Mouse (Mus musculus): ENCODE data around the gene Rasal1. TPM values are rescaled to one million over a fixed set of nuclear protein-coding genes. Genes with fewer than 3 reads are reported as not detected.

The Rasal1 gene
- polyA plus RNA-seq, 1 experiment: not detected

DNA sequence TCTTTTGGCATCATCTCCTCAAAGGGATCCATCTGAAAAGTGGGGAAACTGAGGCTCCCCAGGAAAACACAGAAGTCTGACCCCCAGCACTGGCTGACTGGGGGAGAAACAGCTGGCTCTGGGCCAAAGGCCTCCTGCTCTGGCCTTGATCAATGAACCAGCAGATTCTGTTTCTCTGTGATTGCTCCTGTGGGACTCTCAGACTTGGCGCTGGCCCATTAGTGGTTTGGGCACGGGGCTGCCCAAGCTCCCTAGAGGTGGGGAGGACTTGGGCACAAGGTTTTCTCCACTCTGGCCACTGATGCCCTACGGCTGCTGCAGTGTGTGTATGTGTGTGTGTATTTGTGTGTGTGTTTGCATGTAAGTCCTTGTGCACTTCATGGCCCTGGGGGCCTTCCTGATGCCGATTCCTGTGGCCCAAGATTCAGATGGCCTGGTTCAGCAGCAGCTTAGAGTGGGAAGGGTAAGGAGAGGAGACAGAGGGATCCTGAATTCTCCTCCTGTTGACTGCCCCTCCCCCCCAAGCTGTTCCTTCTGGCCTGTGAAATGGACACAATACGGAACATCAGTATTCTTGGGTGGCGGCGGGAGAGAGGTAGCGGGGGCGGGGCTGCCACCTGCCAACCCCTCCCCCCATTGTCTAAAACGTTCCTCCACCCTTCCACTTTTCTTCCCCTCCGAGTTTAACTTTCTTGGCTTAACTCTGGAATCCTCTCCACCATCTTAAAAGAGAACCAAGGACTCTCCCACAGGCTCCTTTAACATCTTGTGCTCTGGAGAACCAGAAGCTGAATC lies 52.6 kb downstream of the Rasal1 start:
- Histone ChIP-seq H3K4me3 (ENCODE audit: insufficient read depth, low read depth, low read length) (no peak overlapping the region), H3K4me1 (ENCODE audit: control insufficient read depth, insufficient read depth, low read length) (peaks cover 63% of the 10 kb centered on the region), H3K27ac (ENCODE audit: insufficient read depth, low read depth, low read length) (no peak overlapping the region)
- no peak for TF ChIP-seq POLR2A (IDR thresholded peaks at IDR 0.05; ENCODE audit: insufficient read depth, low read depth, low read length)
- WGBS: 62% methylated on average over 11 of the region's 11 CpGs

DNA sequence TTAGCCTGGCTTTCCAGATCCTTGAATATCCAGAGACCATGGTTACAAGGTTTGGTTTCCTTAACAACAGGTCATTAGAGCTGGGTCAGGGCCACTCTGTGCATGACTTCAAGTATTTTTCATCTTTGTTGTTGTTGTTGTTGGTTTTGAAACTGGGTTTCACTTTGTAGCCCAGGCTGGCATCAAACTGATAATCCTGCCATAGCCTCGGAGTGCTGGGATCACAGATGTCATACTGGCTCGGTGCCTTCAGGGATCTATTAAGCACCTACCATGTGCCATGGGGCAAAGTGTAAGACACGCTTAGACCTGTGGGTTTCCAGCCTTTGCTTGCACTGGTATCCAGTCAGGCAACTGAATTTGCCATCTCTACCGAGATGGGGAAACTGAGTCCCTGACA lies 53.8 kb downstream of the Rasal1 start:
- TF ChIP-seq POLR2A (IDR thresholded peaks at IDR 0.05; ENCODE audit: insufficient read depth, low read depth, low read length): no peak
- no peak for TF ChIP-seq CTCF (IDR thresholded peaks at IDR 0.05; ENCODE audit: insufficient read depth, low read depth, low read length)
- WGBS: 77% methylated on average over 4 of the region's 4 CpGs
- Histone ChIP-seq H3K4me3 (ENCODE audit: insufficient read depth, low read depth, low read length) (no peak overlapping the region), H3K4me1 (ENCODE audit: control insufficient read depth, insufficient read depth, low read length) (peaks cover 66% of the 10 kb centered on the region), H3K27ac (ENCODE audit: insufficient read depth, low read depth, low read length) (no peak overlapping the region)

DNA sequence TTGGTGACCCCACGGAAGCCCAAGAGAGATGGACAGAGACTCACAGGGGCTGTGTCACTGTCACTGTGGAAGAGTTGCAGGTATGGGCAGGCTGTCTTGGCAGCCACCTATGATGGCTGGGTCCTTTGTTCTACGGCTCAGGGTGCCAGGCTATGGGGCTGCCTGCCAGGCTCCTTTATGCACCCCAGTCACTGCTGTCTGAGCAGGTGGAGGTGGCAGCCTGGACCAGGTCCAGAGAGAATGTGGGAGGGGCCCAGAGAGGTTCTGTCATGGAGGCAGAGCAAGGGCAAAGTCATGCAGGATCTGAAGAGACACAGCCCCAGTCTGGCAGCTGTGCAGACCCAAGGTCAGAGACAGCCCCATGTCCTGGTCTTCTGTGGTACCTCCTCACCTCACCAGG lies 54.4 kb downstream of the Rasal1 start:
- no peak overlapping the region for H3K4me3 ChIP-seq (ENCODE audit: insufficient read depth, low read depth, low read length)
- H3K4me1 ChIP-seq (ENCODE audit: control insufficient read depth, insufficient read depth, low read length): peaks cover 66% of the 10 kb centered on the region
- TF ChIP-seq CTCF (IDR thresholded peaks at IDR 0.05; ENCODE audit: insufficient read depth, low read depth, low read length): no peak
- TF ChIP-seq POLR2A (IDR thresholded peaks at IDR 0.05; ENCODE audit: insufficient read depth, low read depth, low read length): no peak
- WGBS: 83% methylated on average over 2 of the region's 2 CpGs
- H3K27ac ChIP-seq (ENCODE audit: insufficient read depth, low read depth, low read length): no peak overlapping the region; the same call in 1 of the 2 replicates

DNA sequence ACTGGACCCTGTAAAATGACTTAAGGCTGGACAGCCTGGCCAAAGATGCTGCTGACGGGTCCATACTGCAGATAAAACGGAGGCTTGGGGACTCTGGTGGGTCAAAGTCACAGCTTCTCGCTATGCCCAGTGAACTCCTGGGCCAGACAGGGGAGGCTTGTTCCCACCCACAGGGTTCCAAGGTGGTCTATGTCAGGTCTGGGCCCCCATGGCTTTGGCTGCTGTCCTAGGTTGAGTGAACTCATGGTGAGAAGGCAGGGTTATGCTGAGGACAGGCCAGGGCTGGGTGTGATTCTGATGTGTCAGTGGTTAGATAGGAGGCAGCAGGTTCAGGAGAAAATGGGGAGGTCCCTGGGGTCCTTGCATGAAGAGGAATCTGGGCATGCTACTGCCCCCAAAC lies 55.0 kb downstream of the Rasal1 start:
- TF ChIP-seq POLR2A (IDR thresholded peaks at IDR 0.05; ENCODE audit: insufficient read depth, low read depth, low read length) (no peak), CTCF (IDR thresholded peaks at IDR 0.05; ENCODE audit: insufficient read depth, low read depth, low read length) (no peak)
- Histone ChIP-seq H3K27ac (ENCODE audit: insufficient read depth, low read depth, low read length) (no peak overlapping the region), H3K4me1 (ENCODE audit: control insufficient read depth, insufficient read depth, low read length) (peaks cover 60% of the 10 kb centered on the region), H3K4me3 (ENCODE audit: insufficient read depth, low read depth, low read length) (no peak overlapping the region)
- WGBS: 89% methylated on average over 3 of the region's 3 CpGs

DNA sequence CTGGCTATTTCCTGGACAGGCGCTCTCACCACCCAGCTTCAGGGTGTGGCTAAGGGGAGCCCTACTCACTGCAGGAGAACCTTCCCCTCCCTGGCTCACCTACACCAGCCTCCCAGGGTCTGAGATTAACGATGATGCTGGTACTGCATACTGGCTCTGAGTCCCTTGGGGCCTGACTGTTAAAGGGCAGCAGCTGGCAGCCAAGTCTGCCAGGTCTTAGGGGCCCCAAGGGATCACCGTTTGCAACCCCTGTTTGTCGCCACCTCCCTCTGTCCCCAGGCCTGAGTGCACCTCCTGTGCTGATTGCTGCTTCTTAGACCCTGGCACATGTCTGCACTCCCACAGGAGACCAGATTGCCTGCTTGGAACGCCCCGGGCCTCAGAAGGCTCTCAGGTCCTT lies 55.8 kb downstream of the Rasal1 start:
- Histone ChIP-seq H3K27ac (ENCODE audit: insufficient read depth, low read depth, low read length) (no peak overlapping the region), H3K4me1 (ENCODE audit: control insufficient read depth, insufficient read depth, low read length) (peaks cover 57% of the 10 kb centered on the region), H3K4me3 (ENCODE audit: insufficient read depth, low read depth, low read length) (no peak overlapping the region)
- 61% methylated on average over 6 of the region's 6 CpGs for WGBS
- TF ChIP-seq CTCF (IDR thresholded peaks at IDR 0.05; ENCODE audit: insufficient read depth, low read depth, low read length) (no peak), POLR2A (IDR thresholded peaks at IDR 0.05; ENCODE audit: insufficient read depth, low read depth, low read length) (no peak)

DNA sequence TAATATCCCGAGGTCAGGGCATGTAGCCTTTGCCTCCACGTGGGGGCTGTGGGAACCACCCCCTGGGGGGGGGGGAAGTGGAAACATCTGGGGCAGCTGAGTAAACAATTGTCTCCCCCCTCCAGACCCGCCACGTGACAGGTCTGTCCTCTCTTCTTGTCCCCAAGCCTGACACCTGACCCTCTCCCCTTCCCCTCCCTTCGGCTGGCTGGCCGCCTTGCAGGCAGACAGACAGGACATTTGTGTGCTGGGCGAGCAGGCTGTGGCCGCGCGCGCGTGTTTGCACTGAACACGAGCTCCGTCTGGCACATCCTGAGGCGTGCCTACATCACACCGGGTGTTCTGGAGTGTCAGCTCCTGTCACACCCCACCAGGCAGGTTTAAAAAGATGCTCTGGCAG lies 57.9 kb downstream of the Rasal1 start:
- WGBS: 18% methylated on average over 16 of the region's 16 CpGs
- H3K4me3 ChIP-seq (ENCODE audit: insufficient read depth, low read depth, low read length): no peak overlapping the region; the same call in 1 of the 2 replicates
- no peak for TF ChIP-seq CTCF (IDR thresholded peaks at IDR 0.05; ENCODE audit: insufficient read depth, low read depth, low read length)
- no peak for TF ChIP-seq POLR2A (IDR thresholded peaks at IDR 0.05; ENCODE audit: insufficient read depth, low read depth, low read length)
- H3K4me1 ChIP-seq (ENCODE audit: control insufficient read depth, insufficient read depth, low read length): peaks cover 43% of the 10 kb centered on the region
- no peak overlapping the region for H3K27ac ChIP-seq (ENCODE audit: insufficient read depth, low read depth, low read length)

DNA sequence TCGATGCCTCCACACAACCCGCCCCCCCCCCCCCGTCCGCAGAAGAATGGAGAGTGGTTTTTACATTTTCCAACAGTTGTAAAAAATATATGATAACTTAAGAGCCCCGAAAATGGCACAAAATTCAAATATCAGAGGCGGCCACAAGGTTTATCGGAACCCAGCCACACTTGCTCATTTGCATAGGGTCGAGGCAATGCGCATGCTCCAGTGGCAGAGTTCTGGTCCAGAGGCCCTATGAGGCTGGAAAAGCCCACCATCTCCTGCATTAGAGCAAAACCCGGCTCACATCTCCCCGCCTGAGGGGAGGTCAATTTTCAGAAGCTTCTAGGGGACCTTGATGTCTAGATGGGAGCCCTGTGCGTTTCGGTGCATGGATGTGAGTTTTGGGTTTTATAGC lies 58.4 kb downstream of the Rasal1 start:
- WGBS: 46% methylated on average over 13 of the region's 13 CpGs
- Histone ChIP-seq H3K4me3 (ENCODE audit: insufficient read depth, low read depth, low read length) (no peak overlapping the region), H3K27ac (ENCODE audit: insufficient read depth, low read depth, low read length) (no peak overlapping the region), H3K4me1 (ENCODE audit: control insufficient read depth, insufficient read depth, low read length) (peaks cover 45% of the 10 kb centered on the region)
- TF ChIP-seq CTCF (IDR thresholded peaks at IDR 0.05; ENCODE audit: insufficient read depth, low read depth, low read length) (no peak), POLR2A (IDR thresholded peaks at IDR 0.05; ENCODE audit: insufficient read depth, low read depth, low read length) (no peak)

DNA sequence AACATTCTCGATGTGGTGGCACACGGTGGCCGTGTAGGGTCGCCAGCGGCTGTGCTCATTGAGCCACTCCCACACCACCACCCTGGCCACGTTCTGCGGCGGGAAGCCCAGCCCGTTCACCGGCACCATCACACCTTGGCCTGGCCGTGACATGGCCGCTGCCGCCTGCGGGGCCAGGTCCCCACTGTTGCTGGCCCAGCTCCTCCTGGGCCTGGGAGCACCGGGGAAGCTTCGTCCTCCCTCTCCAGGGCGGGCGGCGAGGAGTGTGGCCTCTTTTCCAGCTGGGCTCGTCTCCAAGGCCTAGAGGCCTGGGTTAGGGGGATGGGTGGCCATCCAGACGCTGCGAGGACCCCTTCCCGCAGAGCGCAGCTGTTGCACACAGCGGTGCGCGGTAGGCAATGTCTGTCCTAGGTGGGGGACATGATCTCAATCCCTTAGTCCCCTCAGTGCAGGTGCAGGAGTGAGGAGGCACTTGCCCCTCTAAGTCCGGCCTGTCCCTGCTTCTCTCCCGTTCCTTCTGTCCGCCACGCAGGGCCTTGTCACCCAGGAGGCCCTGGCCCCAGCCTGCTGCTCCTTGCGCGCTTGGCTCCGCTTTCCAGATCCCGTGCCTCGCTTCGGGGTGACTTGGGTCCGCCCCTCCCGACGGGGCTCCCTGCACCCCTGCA lies 61.7 kb downstream of the Rasal1 start:
- H3K4me1 ChIP-seq (ENCODE audit: control insufficient read depth, insufficient read depth, low read length): peaks cover 45% of the 10 kb centered on the region
- peak overlapping the region; percentile 36 for H3K27ac ChIP-seq (ENCODE audit: insufficient read depth, low read depth, low read length)
- TF ChIP-seq CTCF (IDR thresholded peaks at IDR 0.05; ENCODE audit: insufficient read depth, low read depth, low read length): no peak
- 3% methylated on average over 40 of the region's 40 CpGs for WGBS
- peak overlapping the region; percentile 67 for H3K4me3 ChIP-seq (ENCODE audit: insufficient read depth, low read depth, low read length)

DNA sequence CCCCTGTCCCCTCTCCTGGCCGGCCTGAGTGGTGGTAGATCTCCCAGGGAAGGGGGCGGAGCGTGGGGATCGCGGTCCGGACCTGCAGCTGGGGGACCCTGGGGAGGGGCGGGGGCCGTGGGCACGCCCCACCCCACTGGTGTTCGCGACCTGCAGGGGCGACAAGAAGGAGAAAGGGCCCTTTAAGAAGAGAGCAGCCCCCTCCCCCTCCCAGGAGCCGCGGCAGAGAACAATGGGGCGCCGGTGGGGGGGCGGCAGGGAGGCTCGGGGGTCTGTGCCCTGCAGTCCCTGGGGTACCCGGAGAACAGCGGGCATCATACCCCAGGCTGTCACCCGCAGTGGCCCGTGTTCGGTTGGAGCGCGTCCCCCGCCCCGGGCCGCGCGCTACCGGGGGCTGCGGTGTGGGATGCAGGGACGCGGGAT lies 62.2 kb downstream of the Rasal1 start:
- TF ChIP-seq CTCF (IDR thresholded peaks at IDR 0.05; ENCODE audit: insufficient read depth, low read depth, low read length) (no peak), POLR2A (IDR thresholded peaks at IDR 0.05; ENCODE audit: insufficient read depth, low read depth, low read length) (no peak)

More for the DNA sequence above, 62.2 kb downstream of the Rasal1 start:
- H3K4me3 ChIP-seq (ENCODE audit: insufficient read depth, low read depth, low read length): peak overlapping the region; percentile 67
- peaks cover 40% of the 10 kb centered on the region for H3K4me1 ChIP-seq (ENCODE audit: control insufficient read depth, insufficient read depth, low read length)
- peak overlapping the region; percentile 54 for H3K27ac ChIP-seq (ENCODE audit: insufficient read depth, low read depth, low read length)
- under 1% methylated on average over 33 of the region's 34 CpGs for WGBS

Data from olfactory bulb, adult 2 months (tissue).